Mouse (Mus musculus): Measurements from ENCODE around the gene Zfp786. TPM values are rescaled to one million over a fixed set of nuclear protein-coding genes. Genes with fewer than 3 reads are reported as not detected.

The Zfp786 gene
- polyA plus RNA-seq, 1 experiment = not detected

DNA sequence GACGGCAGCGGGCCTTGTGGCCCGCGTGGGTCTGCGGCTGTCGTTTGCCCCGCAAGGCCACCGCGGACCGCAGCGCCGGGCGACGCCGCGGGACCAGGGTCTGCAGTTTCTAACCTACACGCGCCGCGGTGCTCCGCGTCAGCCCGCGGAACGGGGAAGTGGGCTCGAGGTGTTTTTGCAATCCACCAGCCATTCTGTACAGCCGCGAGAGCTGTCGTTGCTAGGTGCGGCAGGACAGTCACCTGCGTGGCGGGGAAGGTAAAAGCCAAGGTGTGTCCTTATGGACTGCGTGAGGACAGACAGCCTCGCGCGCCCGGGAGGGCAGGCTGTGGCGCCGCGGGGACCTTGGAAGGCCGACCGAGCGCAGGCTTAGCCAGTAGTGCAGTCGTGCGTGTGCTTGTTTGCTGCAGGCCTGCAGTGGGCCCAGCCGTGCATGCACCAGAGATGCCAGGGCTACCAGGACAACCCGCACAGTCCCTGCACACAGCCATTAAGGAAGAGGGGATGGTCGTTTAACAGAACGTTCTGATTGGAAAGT, 5.4 kb upstream of the Zfp786 start:
- peak overlapping the region; percentile 41 for H3K27ac ChIP-seq (replicated peaks; ENCODE audit: low read depth, low read length)
- peak overlapping the region; percentile 90 for H3K4me3 ChIP-seq (ENCODE audit: insufficient read depth, low read depth, low read length)
- no peaks in the 10 kb centered on the region; the same call in none of the 2 replicates for H3K4me1 ChIP-seq (ENCODE audit: control insufficient read depth, insufficient read depth, insufficient read length, low read length)

DNA sequence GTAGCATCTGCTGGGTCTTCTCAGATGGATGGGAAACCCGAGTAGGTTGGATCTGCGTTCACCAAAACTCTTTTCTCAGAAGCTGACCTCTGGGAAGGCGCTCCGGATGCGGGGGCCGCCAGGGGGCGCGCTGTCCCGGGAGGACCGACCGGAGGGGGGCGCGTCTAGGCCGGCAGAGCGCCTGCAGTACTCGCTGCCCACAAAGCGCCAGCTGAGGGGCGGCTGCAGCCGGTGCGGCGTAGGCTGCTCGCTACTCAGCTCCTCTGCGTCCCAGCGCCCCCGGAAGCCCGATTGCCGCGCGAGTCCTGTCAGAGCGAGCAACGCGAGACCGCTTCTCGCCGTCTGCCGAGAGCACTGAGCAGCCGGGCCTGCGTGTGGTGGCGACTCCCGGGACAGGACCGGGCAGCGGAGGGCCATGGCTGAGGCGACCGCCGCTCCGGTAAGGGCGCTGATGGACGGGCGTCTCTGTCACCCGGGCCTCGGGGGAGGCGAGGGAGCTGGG, 4.9 kb upstream of the Zfp786 start, which contains the start of gene Zfp398:
TSS of gene Zfp398 (plus strand) at position 180 of the 502 bp plus-strand sequence.
- Histone ChIP-seq H3K27ac (replicated peaks; ENCODE audit: low read depth, low read length) (peak within 1 kb of the TSS; percentile 41), H3K4me3 (ENCODE audit: insufficient read depth, low read depth, low read length) (peak within 1 kb of the TSS; percentile 90)

GRCm38 (mm10) chr6:47832220-47832619, 1.6 kb upstream of the Zfp786 start:
- H3K27ac ChIP-seq (replicated peaks; ENCODE audit: low read depth, low read length) = no peak overlapping the region
- no peaks in the 10 kb centered on the region for H3K4me1 ChIP-seq (ENCODE audit: control insufficient read depth, insufficient read depth, insufficient read length, low read length)
- no peak overlapping the region for H3K4me3 ChIP-seq (ENCODE audit: insufficient read depth, low read depth, low read length)

More for the DNA sequence above, 4.9 kb upstream of the Zfp786 start, which contains the start of gene Zfp398:
- H3K4me1 ChIP-seq (ENCODE audit: control insufficient read depth, insufficient read depth, insufficient read length, low read length) = no peaks in the 10 kb centered on the region; the same call in none of the 2 replicates

GRCm38 (mm10) chr6:47828950-47829349, 1.7 kb downstream of the Zfp786 start:
- H3K27ac ChIP-seq (replicated peaks; ENCODE audit: low read depth, low read length) = no peak overlapping the region
- H3K4me1 ChIP-seq (ENCODE audit: control insufficient read depth, insufficient read depth, insufficient read length, low read length) = no peaks in the 10 kb centered on the region

GRCm38 (mm10) chr6:47827462-47827861, 3.2 kb downstream of the Zfp786 start:
- Histone ChIP-seq H3K4me3 (ENCODE audit: insufficient read depth, low read depth, low read length) (no peak overlapping the region), H3K4me1 (ENCODE audit: control insufficient read depth, insufficient read depth, insufficient read length, low read length) (no peaks in the 10 kb centered on the region), H3K27ac (replicated peaks; ENCODE audit: low read depth, low read length) (no peak overlapping the region)

More at GRCm38 (mm10) chr6:47828950-47829349, 1.7 kb downstream of the Zfp786 start:
- no peak overlapping the region for H3K4me3 ChIP-seq (ENCODE audit: insufficient read depth, low read depth, low read length)

- no peak overlapping the region for H3K27ac ChIP-seq (replicated peaks; ENCODE audit: low read depth, low read length)
- H3K4me1 ChIP-seq (ENCODE audit: control insufficient read depth, insufficient read depth, insufficient read length, low read length) = no peaks in the 10 kb centered on the region
- no peak overlapping the region for H3K4me3 ChIP-seq (ENCODE audit: insufficient read depth, low read depth, low read length)
Measured at GRCm38 (mm10) chr6:47824241-47824640, 6.4 kb downstream of the Zfp786 start.

DNA sequence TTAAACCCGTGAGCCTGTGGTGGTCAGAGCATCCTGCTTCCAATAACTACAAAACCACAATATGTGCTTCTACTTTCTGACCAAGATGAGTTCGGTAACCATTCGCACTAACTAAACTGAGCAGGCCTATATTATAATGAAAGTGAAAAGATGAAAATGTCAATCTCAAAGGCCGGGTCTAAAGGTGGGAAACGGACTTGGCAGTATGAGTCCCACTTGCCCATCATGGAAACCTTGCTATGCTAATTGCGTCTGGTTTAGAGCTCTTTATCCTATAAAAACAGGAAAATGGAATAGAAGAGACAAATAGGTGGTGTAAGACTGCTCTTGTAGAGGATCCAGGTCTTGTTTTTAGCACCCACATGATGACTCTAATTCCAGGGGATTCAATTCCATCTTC, 8.9 kb downstream of the Zfp786 start:
- no peaks in the 10 kb centered on the region for H3K4me1 ChIP-seq (ENCODE audit: control insufficient read depth, insufficient read depth, insufficient read length, low read length)
- no peak overlapping the region for H3K4me3 ChIP-seq (ENCODE audit: insufficient read depth, low read depth, low read length)
- H3K27ac ChIP-seq (replicated peaks; ENCODE audit: low read depth, low read length) = no peak overlapping the region

DNA sequence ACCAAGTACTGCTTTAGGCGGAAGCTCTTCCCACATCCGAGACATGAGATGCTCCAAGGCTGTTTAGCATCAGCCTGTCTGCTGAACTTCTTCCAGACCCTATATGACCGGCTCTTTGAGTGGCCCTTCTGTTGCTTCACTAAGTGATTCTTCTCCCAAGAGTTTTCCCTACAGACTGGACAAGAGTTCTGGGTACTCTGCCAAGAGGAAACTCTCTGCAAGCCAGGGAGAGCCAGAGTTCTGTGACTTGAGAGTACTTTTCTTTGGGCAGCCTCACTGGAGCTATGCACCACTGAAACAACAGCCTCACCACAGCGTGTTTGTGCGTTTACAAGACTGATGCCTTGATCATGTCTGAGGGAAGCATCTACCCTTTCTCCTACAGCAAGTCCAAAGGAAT, 9.4 kb downstream of the Zfp786 start:
- Histone ChIP-seq H3K4me1 (ENCODE audit: control insufficient read depth, insufficient read depth, insufficient read length, low read length) (no peaks in the 10 kb centered on the region), H3K27ac (replicated peaks; ENCODE audit: low read depth, low read length) (no peak overlapping the region), H3K4me3 (ENCODE audit: insufficient read depth, low read depth, low read length) (no peak overlapping the region)

GRCm38 (mm10) chr6:47819626-47820325, 10.9 kb downstream of the Zfp786 start:
- Histone ChIP-seq H3K4me3 (ENCODE audit: insufficient read depth, low read depth, low read length) (no peak overlapping the region), H3K27ac (replicated peaks; ENCODE audit: low read depth, low read length) (no peak overlapping the region), H3K4me1 (ENCODE audit: control insufficient read depth, insufficient read depth, insufficient read length, low read length) (no peaks in the 10 kb centered on the region)

GRCm38 (mm10) chr6:47818721-47819120, 11.9 kb downstream of the Zfp786 start:
- Histone ChIP-seq H3K27ac (replicated peaks; ENCODE audit: low read depth, low read length) (no peak overlapping the region), H3K4me3 (ENCODE audit: insufficient read depth, low read depth, low read length) (no peak overlapping the region), H3K4me1 (ENCODE audit: control insufficient read depth, insufficient read depth, insufficient read length, low read length) (no peaks in the 10 kb centered on the region)

- H3K27ac ChIP-seq (replicated peaks; ENCODE audit: low read depth, low read length) = no peak overlapping the region
- H3K4me3 ChIP-seq (ENCODE audit: insufficient read depth, low read depth, low read length) = no peak overlapping the region
- H3K4me1 ChIP-seq (ENCODE audit: control insufficient read depth, insufficient read depth, insufficient read length, low read length) = peaks cover 8% of the 10 kb centered on the region; the same call in 1 of the 2 replicates
Measured at GRCm38 (mm10) chr6:47816151-47816550, 14.5 kb downstream of the Zfp786 start.

- peak within 1 kb of the TSS; percentile 80 for H3K4me3 ChIP-seq (ENCODE audit: insufficient read depth, low read depth, low read length)
Measured at GRCm38 (mm10) chr6:47813257-47813878, 17.3 kb downstream of the Zfp786 start, which contains the start of gene Pdia4. Gene Pdia4, minus strand, starts transcription at chr6:47813430.

DNA sequence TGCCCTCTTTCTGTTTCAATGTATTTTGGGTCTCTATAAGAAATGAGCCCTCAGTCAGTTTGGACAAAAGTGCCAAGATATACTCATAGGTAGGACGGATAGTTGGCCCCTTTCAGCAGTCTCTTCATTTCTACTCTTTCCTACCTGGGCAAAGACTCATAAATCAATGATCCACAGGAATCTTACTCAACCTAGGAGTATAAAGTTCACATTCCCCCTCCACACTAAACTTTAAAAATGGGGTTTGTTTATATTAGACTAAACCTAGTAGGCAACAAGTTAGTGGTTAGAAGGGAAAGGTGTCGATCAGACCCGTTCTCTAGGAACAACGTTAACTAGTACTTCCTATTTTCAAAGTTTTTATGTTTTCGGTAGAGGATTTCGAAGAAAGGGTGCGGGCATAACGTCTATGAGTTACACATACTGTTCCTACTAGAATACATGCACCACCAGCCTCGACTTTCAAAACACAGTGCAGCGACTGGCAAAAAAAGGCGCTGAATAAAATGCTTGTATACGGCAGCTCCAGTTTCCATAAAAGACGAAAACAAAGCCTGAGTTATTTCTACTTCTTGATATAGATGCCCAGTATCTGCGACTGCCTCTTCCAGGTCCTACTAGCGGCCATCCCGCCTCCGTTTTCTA, 18.3 kb downstream of the Zfp786 start:
- Histone ChIP-seq H3K4me1 (ENCODE audit: control insufficient read depth, insufficient read depth, insufficient read length, low read length) (peaks cover 10% of the 10 kb centered on the region; the same call in 1 of the 2 replicates), H3K27ac (replicated peaks; ENCODE audit: low read depth, low read length) (peak overlapping the region; percentile 19; the same call in 1 of the 2 replicates), H3K4me3 (ENCODE audit: insufficient read depth, low read depth, low read length) (peak overlapping the region; percentile 80)

More at GRCm38 (mm10) chr6:47813257-47813878, 17.3 kb downstream of the Zfp786 start, which contains the start of gene Pdia4:
- Histone ChIP-seq H3K27ac (replicated peaks; ENCODE audit: low read depth, low read length) (peak within 1 kb of the TSS; percentile 63), H3K4me1 (ENCODE audit: control insufficient read depth, insufficient read depth, insufficient read length, low read length) (peaks cover 8% of the 10 kb centered on the region; the same call in 1 of the 2 replicates)

GRCm38 (mm10) chr6:47811324-47811723, 19.3 kb downstream of the Zfp786 start:
- Histone ChIP-seq H3K27ac (replicated peaks; ENCODE audit: low read depth, low read length) (no peak overlapping the region), H3K4me3 (ENCODE audit: insufficient read depth, low read depth, low read length) (0 out of 2 replicates have a peak overlapping the region, but pooled peaks have one; percentile 31), H3K4me1 (ENCODE audit: control insufficient read depth, insufficient read depth, insufficient read length, low read length) (peaks cover 10% of the 10 kb centered on the region; the same call in 1 of the 2 replicates)

DNA sequence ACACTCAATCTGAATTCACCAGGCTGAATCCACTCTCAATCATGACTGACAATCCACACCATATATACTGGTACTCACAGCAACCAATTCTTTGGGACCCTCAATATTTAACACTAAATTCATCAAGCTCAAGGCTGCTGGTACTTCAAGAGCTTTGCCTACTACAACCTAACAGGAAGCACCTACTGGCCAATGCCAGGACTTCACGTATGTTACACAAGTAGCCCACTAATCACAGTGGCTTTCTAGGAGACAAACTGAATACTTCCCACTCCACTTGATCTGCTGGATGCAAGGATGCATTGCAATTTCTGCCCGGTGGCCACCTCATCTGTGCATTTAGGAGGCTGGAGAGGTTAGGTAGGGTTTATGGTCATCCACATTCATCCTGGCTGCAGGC, 20.5 kb downstream of the Zfp786 start:
- no peak overlapping the region for H3K4me3 ChIP-seq (ENCODE audit: insufficient read depth, low read depth, low read length)
- H3K4me1 ChIP-seq (ENCODE audit: control insufficient read depth, insufficient read depth, insufficient read length, low read length) = peaks cover 10% of the 10 kb centered on the region; the same call in 1 of the 2 replicates
- H3K27ac ChIP-seq (replicated peaks; ENCODE audit: low read depth, low read length) = no peak overlapping the region
